ENCODE assay signal across 23 mouse cellular contexts in the genomic region with DNA sequence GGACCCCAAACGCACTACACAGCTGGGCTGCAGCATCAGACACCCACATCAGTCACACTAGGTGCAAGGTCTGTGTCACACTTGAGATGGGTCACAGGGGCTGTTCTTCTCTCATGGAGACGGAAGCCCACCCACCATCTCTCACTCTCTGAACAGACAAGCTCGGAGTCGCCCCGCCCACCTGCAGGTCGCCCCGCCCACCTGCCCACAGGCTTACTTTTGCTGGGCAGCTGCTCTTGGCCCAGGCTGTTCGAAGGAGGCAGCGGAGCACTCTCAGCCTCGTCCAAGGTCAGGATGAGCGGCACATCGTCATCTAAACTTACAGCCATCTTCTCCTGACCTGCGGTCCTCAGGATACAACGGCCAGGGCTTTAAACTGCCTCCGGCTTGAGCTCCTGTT. TPM values are rescaled to one million over a fixed set of nuclear protein-coding genes. Genes with fewer than 3 reads are reported as not detected.
A peak's percentile ranks its signal among the peaks of the same experiment; 100 is the strongest.
DNase-seq lines count a peak whose midpoint lies in the region; ATAC-seq and TF ChIP-seq lines count a peak whose summit lies in the region.
"Had no signal": no experiment of that assay in that cellular context is flagged by ENCODE, and none has a peak within 500 bp of the region (broad histone marks: within the 10 kb centered on the region; RNA-seq: fewer than 3 reads in every experiment).

No protein-coding gene starts in this region.

- DNase-seq in kidney, postnatal 4 days = peak; percentile 50 to 55
- no peak for DNase-seq in kidney, adult 18-20 months
- no peak for DNase-seq in G1E (ENCODE audit: low spot score)
- no peak for DNase-seq in liver, embryonic 13.5 days
- DNase-seq in layer of hippocampus, adult 2 months (ENCODE audit: low spot score in 2 of 2) = no peak
- DNase-seq in right cerebral cortex, postnatal 36 days (ENCODE audit: low spot score in 2 of 2) = no peak
- DNase-seq: adrenal gland, postnatal 25 days; right cerebral cortex, adult 18-20 months; spleen, adult 18-20 months; thymus, adult 2 months had no signal

- peak overlapping the region; percentile 28 for H3K4me2 ChIP-seq in liver, embryonic 13.5 days
- H3K4me2 ChIP-seq: embryonic facial prominence, embryonic 15.5 days; forebrain, embryonic 12.5 days; heart, embryonic 12.5 days; limb, embryonic 15.5 days had no signal

- peaks cover under 1% of the 10 kb centered on the region for H3K9me3 ChIP-seq in erythroblast, embryonic 14.5 days (ENCODE audit: control insufficient read depth, low read length)
- H3K9me3 ChIP-seq in G1E (replicated peaks) = no peaks in the 10 kb centered on the region
- no peaks in the 10 kb centered on the region for H3K9me3 ChIP-seq in liver, embryonic 13.5 days (replicated peaks)
- H3K9me3 ChIP-seq: embryonic facial prominence, embryonic 15.5 days; forebrain, embryonic 12.5 days; heart, embryonic 12.5 days; limb, embryonic 15.5 days had no signal

- ATAC-seq in erythroblast, adult 5-6 weeks (replicated peaks; ENCODE audit: low FRiP score, poor library complexity, severe bottlenecking) = no peak
- ATAC-seq in G1E (ENCODE audit: extremely low read depth, insufficient number of reproducible peaks, low FRiP score, poor library complexity, severe bottlenecking) = no peak
- ATAC-seq in liver, embryonic 13.5 days (ENCODE audit: low read depth) = no peak

- 64% methylated on average over 15 of the region's 15 CpGs for WGBS in liver, embryonic 13.5 days (ENCODE audit: insufficient replicate concordance)

- no peak overlapping the region for H3K9ac ChIP-seq in liver, embryonic 13.5 days
- H3K9ac ChIP-seq: embryonic facial prominence, embryonic 15.5 days; forebrain, embryonic 12.5 days; heart, embryonic 12.5 days; limb, embryonic 15.5 days had no signal

- H3K27me3 ChIP-seq in erythroblast, embryonic 14.5 days (ENCODE audit: control insufficient read depth) = no peaks in the 10 kb centered on the region
- H3K27me3 ChIP-seq in G1E (ENCODE audit: insufficient read depth, low read length) = no peaks in the 10 kb centered on the region
- H3K27me3 ChIP-seq in liver, embryonic 13.5 days = no peaks in the 10 kb centered on the region
- H3K27me3 ChIP-seq: embryonic facial prominence, embryonic 15.5 days; heart, embryonic 12.5 days; limb, embryonic 15.5 days had no signal

- peaks cover 70% of the 10 kb centered on the region for H3K36me3 ChIP-seq in erythroblast, embryonic 14.5 days (ENCODE audit: control insufficient read depth)
- H3K36me3 ChIP-seq in G1E (replicated peaks) = peaks cover 60% of the 10 kb centered on the region
- peaks cover 56% of the 10 kb centered on the region for H3K36me3 ChIP-seq in liver, embryonic 13.5 days

- TF ChIP-seq CTCF in G1E (IDR thresholded peaks at IDR 0.05; ENCODE audit: low read depth, low read length) = no peak
- TF ChIP-seq CTCF in layer of hippocampus, adult 2 months (conservative IDR thresholded peaks at IDR 0.05) = no peak

- peak overlapping the region; percentile 33 for H3K4me3 ChIP-seq in erythroblast, embryonic 14.5 days (replicated peaks)
- peak overlapping the region; percentile 35; the same call in 1 of the 2 replicates for H3K4me3 ChIP-seq in G1E (ENCODE audit: low read depth, low read length)
- no peak overlapping the region for H3K4me3 ChIP-seq in liver, embryonic 13.5 days (replicated peaks)
- no peak overlapping the region for H3K4me3 ChIP-seq in layer of hippocampus, adult 2 months
- H3K4me3 ChIP-seq: embryonic facial prominence, embryonic 15.5 days; forebrain, embryonic 12.5 days; heart, embryonic 12.5 days; limb, embryonic 15.5 days had no signal

- peaks cover 77% of the 10 kb centered on the region for H3K4me1 ChIP-seq in erythroblast, embryonic 14.5 days (ENCODE audit: control insufficient read depth)
- peaks cover 57% of the 10 kb centered on the region for H3K4me1 ChIP-seq in G1E (ENCODE audit: insufficient read depth, low read depth, low read length)
- H3K4me1 ChIP-seq in liver, embryonic 13.5 days (replicated peaks) = peaks cover 82% of the 10 kb centered on the region

- H3K27ac ChIP-seq in liver, embryonic 13.5 days = peak overlapping the region; percentile 66
- H3K27ac ChIP-seq in layer of hippocampus, adult 2 months = no peak overlapping the region
- H3K27ac ChIP-seq: embryonic facial prominence, embryonic 15.5 days; forebrain, embryonic 12.5 days; limb, embryonic 15.5 days had no signal

RNA-seq across cellular contexts. Expression of a gene that starts 3.5 kb away (rescaled TPM):
- 30.3 TPM in 2 replicates for polyA plus RNA-seq in erythroblast, embryonic 14.5 days (2012)
- 199 and 213 TPM in 2 replicates for total RNA-seq in erythroblast, adult 5-6 weeks (2015; ENCODE audit: low replicate concordance)
- 147 and 161 TPM in 2 replicates for total RNA-seq in erythroblast, adult 5-6 weeks (2017; ENCODE audit: low replicate concordance)
- total RNA-seq in G1E (2014; fragmentation: Nextera tagmentation) = 22.3 and 51.6 TPM in 2 replicates
- 2.1 and 3.2 TPM in 2 replicates for total RNA-seq in G1E (2017)
- 33.2 and 36.0 TPM in 2 replicates for polyA plus RNA-seq in G1E (2012)
- 21.4 and 22.7 TPM in 2 replicates for polyA plus RNA-seq in liver, embryonic 13.5 days (2015; fragmentation: Nextera tagmentation; extraction: Ambion mirVana)
- 10 to 100 TPM; 34.8 to 40.8 TPM for total RNA-seq in layer of hippocampus, adult 2 months (2021)

RNA-seq across cellular contexts. Expression of a gene that starts 3.8 kb away (rescaled TPM):
- 0.98 and 1.3 TPM in 2 replicates for polyA plus RNA-seq in erythroblast, embryonic 14.5 days (2012)
- total RNA-seq in erythroblast, adult 5-6 weeks (2015; ENCODE audit: low replicate concordance) = 3.8 and 10.4 TPM in 2 replicates
- 15.2 and 21.7 TPM in 2 replicates for total RNA-seq in erythroblast, adult 5-6 weeks (2017; ENCODE audit: low replicate concordance)
- total RNA-seq in G1E (2014; fragmentation: Nextera tagmentation) (not detected in 2 replicates), G1E (2017) (0.35 and 0.60 TPM in 2 replicates)
- polyA plus RNA-seq in G1E (2012) = 1.2 and 1.5 TPM in 2 replicates
- 1.8 and 1.9 TPM in 2 replicates for polyA plus RNA-seq in liver, embryonic 13.5 days (2015; fragmentation: Nextera tagmentation; extraction: Ambion mirVana)
- total RNA-seq in layer of hippocampus, adult 2 months (2021) = 1 to 10 TPM in 1 of 2 experiments, under 1 TPM in 1; 1.00 to 1.2 TPM
- total RNA-seq: heart, postnatal 25 days had no signal

RNA-seq across cellular contexts. Expression of a gene that starts 27.4 kb away (rescaled TPM):
- polyA plus RNA-seq in erythroblast, embryonic 14.5 days (2012) = 1.5 and 1.7 TPM in 2 replicates
- total RNA-seq in erythroblast, adult 5-6 weeks (2015; ENCODE audit: low replicate concordance) = 2.7 and 3.8 TPM in 2 replicates
- 0.84 TPM in 1 of 2 replicates, not detected in the other for total RNA-seq in erythroblast, adult 5-6 weeks (2017; ENCODE audit: low replicate concordance)
- total RNA-seq in G1E (2014; fragmentation: Nextera tagmentation) (8.4 and 10.5 TPM in 2 replicates), G1E (2017) (9.5 and 13.7 TPM in 2 replicates)
- polyA plus RNA-seq in G1E (2012) = 42.4 and 45.7 TPM in 2 replicates
- polyA plus RNA-seq in liver, embryonic 13.5 days (2015; fragmentation: Nextera tagmentation; extraction: Ambion mirVana) = 5.7 and 6.5 TPM in 2 replicates
- total RNA-seq in layer of hippocampus, adult 2 months (2021) = 10 to 100 TPM; 23.7 to 28.0 TPM

RNA-seq across cellular contexts. Expression of a gene that starts 27.6 kb away (rescaled TPM):
- 3.1 and 3.4 TPM in 2 replicates for polyA plus RNA-seq in erythroblast, embryonic 14.5 days (2012)
- total RNA-seq in erythroblast, adult 5-6 weeks (2015; ENCODE audit: low replicate concordance) = 1.7 and 1.9 TPM in 2 replicates
- total RNA-seq in erythroblast, adult 5-6 weeks (2017; ENCODE audit: low replicate concordance) = 5.2 and 6.0 TPM in 2 replicates
- total RNA-seq in G1E (2014; fragmentation: Nextera tagmentation) (16.5 and 24.3 TPM in 2 replicates), G1E (2017) (31.5 and 34.7 TPM in 2 replicates)
- 103 and 110 TPM in 2 replicates for polyA plus RNA-seq in G1E (2012)
- polyA plus RNA-seq in liver, embryonic 13.5 days (2015; fragmentation: Nextera tagmentation; extraction: Ambion mirVana) = 22.9 and 26.0 TPM in 2 replicates
- 10 to 100 TPM; 36.8 to 37.2 TPM for total RNA-seq in layer of hippocampus, adult 2 months (2021)

RNA-seq across cellular contexts. Expression of a gene that starts 49.1 kb away (rescaled TPM):
- not detected in 2 replicates for polyA plus RNA-seq in erythroblast, embryonic 14.5 days (2012)
- not detected in 2 replicates for total RNA-seq in erythroblast, adult 5-6 weeks (2015; ENCODE audit: low replicate concordance)
- not detected in 2 replicates for total RNA-seq in erythroblast, adult 5-6 weeks (2017; ENCODE audit: low replicate concordance)
- total RNA-seq in G1E (2014; fragmentation: Nextera tagmentation) (not detected in 2 replicates), G1E (2017) (not detected in 2 replicates)
- polyA plus RNA-seq in G1E (2012) = not detected in 2 replicates
- polyA plus RNA-seq in liver, embryonic 13.5 days (2015; fragmentation: Nextera tagmentation; extraction: Ambion mirVana) = not detected in 2 replicates
- total RNA-seq in layer of hippocampus, adult 2 months (2021) = under 1 TPM in 1 of 2 experiments, not detected in 1; 0.39 TPM
- total RNA-seq: CH12.LX; gastrocnemius, postnatal 4 days; heart, postnatal 25 days; monocyte, adult 5-6 weeks; neutrophil, adult 5-6 weeks had no signal
- polyA plus RNA-seq: heart, embryonic 12.5 days; intestine, embryonic 14.5 days; limb, embryonic 15.5 days; stomach, embryonic 14.5 days had no signal

Comparison
In these comparisons a context has a peak if more than half of its experiments do, and no peak if none do; other contexts are left out.
1. DNase-seq: peak in kidney, postnatal 4 days (2 of 2); none in kidney, adult 18-20 months (single experiment), G1E (single experiment), liver, embryonic 13.5 days (single experiment), layer of hippocampus, adult 2 months (0 of 2) and right cerebral cortex, postnatal 36 days (0 of 2).
2. H3K4me3 ChIP-seq: peak in erythroblast, embryonic 14.5 days (single experiment) and G1E (single experiment); none in liver, embryonic 13.5 days (single experiment) and layer of hippocampus, adult 2 months (single experiment).